8 mouse cellular contexts compared by ENCODE assay signal in genomic region chr1:38767812-38768211, GRCm38 (mm10).
DNase-seq lines count a peak whose midpoint lies in the region; ATAC-seq and TF ChIP-seq lines count a peak whose summit lies in the region.

No protein-coding gene starts in this region.

- TF ChIP-seq CTCF in lung, embryonic 14.5 days (IDR thresholded peaks at IDR 0.05; ENCODE audit: low read depth) = peak; percentile 91

- H3K36me3 ChIP-seq in heart, embryonic 13.5 days = no peaks in the 10 kb centered on the region
- H3K36me3 ChIP-seq in lung, embryonic 14.5 days (ENCODE audit: insufficient read depth) = no peaks in the 10 kb centered on the region

- 0 out of 2 replicates have a peak, but pooled peaks cover under 1% of the 10 kb centered on the region for H3K9me3 ChIP-seq in heart, embryonic 13.5 days
- no peaks in the 10 kb centered on the region for H3K9me3 ChIP-seq in lung, embryonic 14.5 days (ENCODE audit: low read depth, low read length)

- H3K9ac ChIP-seq in heart, embryonic 13.5 days = no peak overlapping the region
- H3K9ac ChIP-seq in lung, embryonic 14.5 days = no peak overlapping the region

- H3K4me3 ChIP-seq in heart, embryonic 13.5 days = peak overlapping the region; percentile 17
- peak overlapping the region; percentile 28 for H3K4me3 ChIP-seq in lung, embryonic 14.5 days (ENCODE audit: low read depth, low read length)

- H3K4me2 ChIP-seq in heart, embryonic 13.5 days = peak overlapping the region; percentile 58
- H3K4me2 ChIP-seq in lung, embryonic 14.5 days = peak overlapping the region; percentile 57

- DNase-seq in CD8-positive naive resting alpha-beta T cell, adult 2 months (ENCODE audit: low read depth in 2 of 2, low spot score in 2 of 2) = peak; percentile 47 to 62
- DNase-seq in adrenal gland, postnatal 36 days = peak; percentile 76 to 78
- DNase-seq in kidney, postnatal 36 days = peak; percentile 17 to 83
- peak; percentile 96 for DNase-seq in lung, embryonic 14.5 days
- DNase-seq in ovary, postnatal 10 days (ENCODE audit: low spot score) = peak; percentile 51
- peak; percentile 56 to 91 for DNase-seq in thymus, postnatal 10 days (ENCODE audit: low spot score in 2 of 2)

- peak; percentile 50; the same call in 1 of the 2 replicates for ATAC-seq in erythroid progenitor cell, adult 5-6 weeks (replicated peaks; ENCODE audit: low FRiP score, poor library complexity, severe bottlenecking)
- ATAC-seq in heart, embryonic 13.5 days (ENCODE audit: extremely low read depth, insufficient number of reproducible peaks, low FRiP score, low TSS enrichment) = no peak
- ATAC-seq in lung, embryonic 14.5 days (ENCODE audit: insufficient read depth) = peak; percentile 74

- H3K27me3 ChIP-seq in heart, embryonic 13.5 days (replicated peaks) = peaks cover 7% of the 10 kb centered on the region
- H3K27me3 ChIP-seq in lung, embryonic 14.5 days (ENCODE audit: insufficient read depth, low read length) = no peaks in the 10 kb centered on the region

- H3K27ac ChIP-seq in heart, embryonic 13.5 days (replicated peaks) = peak overlapping the region; percentile 62
- H3K27ac ChIP-seq in lung, embryonic 14.5 days (ENCODE audit: low read depth) = peak overlapping the region; percentile 92

- peaks cover 24% of the 10 kb centered on the region for H3K4me1 ChIP-seq in heart, embryonic 13.5 days
- peaks cover 17% of the 10 kb centered on the region for H3K4me1 ChIP-seq in lung, embryonic 14.5 days (ENCODE audit: insufficient read depth)

- WGBS in heart, embryonic 13.5 days = 11% methylated on average over 11 of the region's 11 CpGs
- WGBS in lung, embryonic 14.5 days = 5% methylated on average over 11 of the region's 11 CpGs
